Mouse (Mus musculus) kidney, embryonic 15.5 days (tissue): Measurements from ENCODE around the gene Ptpn6. TPM values are rescaled to one million over a fixed set of nuclear protein-coding genes. Genes with fewer than 3 reads are reported as not detected.
A peak's percentile ranks its signal among the peaks of the same experiment; 100 is the strongest.

Experiments used
- ATAC-seq: fragments of 200-750 bp; cut with Nextera tagmentation; replicated peaks from 2 replicates; pipeline ENCODE4 v1.8.0; 2017; ENCODE audit warnings: moderate TSS enrichment; ENCODE audit not compliant: low FRiP score
- H3K27ac ChIP-seq: fragments of 300-500 bp; sonication (generic); 2 replicates; pipeline ENCODE4 v1.5.1; 2015; ENCODE audit warnings: mild to moderate bottlenecking, inconsistent platforms
- H3K27me3 ChIP-seq: fragments of 300-500 bp; sonication (generic); 2 replicates; pipeline ENCODE4 v1.6.1; 2015; ENCODE audit warnings: inconsistent platforms
- H3K36me3 ChIP-seq: fragments of 300-500 bp; sonication (generic); 2 replicates; pipeline ENCODE4 v1.6.1; 2015; ENCODE audit warnings: inconsistent platforms
- H3K4me1 ChIP-seq: fragments of 300-500 bp; sonication (generic); 2 replicates; pipeline ENCODE4 v1.6.1; 2015; ENCODE audit warnings: inconsistent platforms
- H3K4me2 ChIP-seq: fragments of 300-500 bp; sonication (generic); 2 replicates; pipeline ENCODE4 v1.6.1; 2015; ENCODE audit warnings: moderate library complexity, mild to moderate bottlenecking, inconsistent platforms
- H3K4me3 ChIP-seq: fragments of 300-500 bp; sonication (generic); replicated peaks from 2 replicates; pipeline ENCODE4 v1.5.1; 2015; ENCODE audit warnings: mild to moderate bottlenecking, inconsistent platforms
- H3K9ac ChIP-seq: fragments of 300-500 bp; sonication (generic); 2 replicates; pipeline ENCODE4 v1.6.1; 2015; ENCODE audit warnings: mild to moderate bottlenecking, inconsistent platforms
- H3K9me3 ChIP-seq: fragments of 300-500 bp; sonication (generic); replicated peaks from 2 replicates; pipeline ENCODE4 v1.6.1; 2016; ENCODE audit warnings: inconsistent platforms
- WGBS: fragments of 180-500 bp; shearing (Covaris S2); methylation state at CpG from one replicate; pipeline ENCODE4 v1.1.7; 2015; ENCODE audit warnings: mixed read lengths; 5-methylcytosine and 5-hydroxymethylcytosine counted together
- polyA plus RNA-seq: library from polyadenylated mRNA; unstranded; fragments of >200 nt; fragmentation: Nextera tagmentation; extraction: Ambion mirVana; gene quantifications from 2 replicates; pipeline ENCODE4 v1.2.1, GENCODE M21; 2015

Gene Ptpn6
- polyA plus RNA-seq: 12.5 and 13.3 TPM in 2 replicates

- Histone ChIP-seq H3K27me3 (no peaks in the 10 kb centered on the region), H3K4me2 (peak within 1 kb of the TSS; percentile 75), H3K4me3 (peak within 1 kb of the TSS; percentile 58), H3K9ac (0 out of 2 replicates have a peak within 1 kb of the TSS, but pooled peaks have one; percentile 76), H3K27ac (peak within 1 kb of the TSS; percentile 99), H3K4me1 (peaks cover 37% of the 10 kb centered on the region), H3K36me3 (peaks cover 14% of the 10 kb centered on the region), H3K9me3 (no peaks in the 10 kb centered on the region)
- peak; percentile 61 for ATAC-seq
- WGBS: 24% methylated on average over 15 of the region's 15 CpGs
Observed at GRCm38 (mm10) chr6:124738511-124739023, at the start of gene Ptpn6. Gene Ptpn6, minus strand, starts transcription at chr6:124738714.

- peaks cover 17% of the 10 kb centered on the region for H3K4me1 ChIP-seq
- no peak overlapping the region for H3K4me3 ChIP-seq
- H3K36me3 ChIP-seq: no peaks in the 10 kb centered on the region
- no peak overlapping the region for H3K27ac ChIP-seq
- no peak overlapping the region for H3K4me2 ChIP-seq
- ATAC-seq: no peak
- 73% methylated on average over 10 of the region's 10 CpGs for WGBS
- H3K27me3 ChIP-seq: no peaks in the 10 kb centered on the region
- H3K9me3 ChIP-seq: no peaks in the 10 kb centered on the region
- H3K9ac ChIP-seq: no peak overlapping the region
Observed at GRCm38 (mm10) chr6:124787722-124788121, 49.2 kb upstream of the Ptpn6 start.

- Histone ChIP-seq H3K36me3 (no peaks in the 10 kb centered on the region), H3K9me3 (no peaks in the 10 kb centered on the region), H3K4me1 (peaks cover 22% of the 10 kb centered on the region), H3K4me2 (no peak overlapping the region), H3K9ac (no peak overlapping the region), H3K27me3 (no peaks in the 10 kb centered on the region), H3K27ac (no peak overlapping the region), H3K4me3 (no peak overlapping the region)
- ATAC-seq: no peak
- 47% methylated on average over 8 of the region's 8 CpGs for WGBS
Observed at GRCm38 (mm10) chr6:124786756-124787420, 48.4 kb upstream of the Ptpn6 start.

- H3K27me3 ChIP-seq: peaks cover 13% of the 10 kb centered on the region
- H3K4me1 ChIP-seq: peaks cover 26% of the 10 kb centered on the region
- 26% methylated on average over 6 of the region's 6 CpGs for WGBS
- peak overlapping the region; percentile 5; the same call in 1 of the 2 replicates for H3K4me3 ChIP-seq
- H3K9ac ChIP-seq: no peak overlapping the region
- H3K4me2 ChIP-seq: peak overlapping the region; percentile 37
- no peaks in the 10 kb centered on the region for H3K36me3 ChIP-seq
- no peaks in the 10 kb centered on the region for H3K9me3 ChIP-seq
- ATAC-seq: peak; percentile 37; the same call in 1 of the 2 replicates
- H3K27ac ChIP-seq: no peak overlapping the region
Observed at GRCm38 (mm10) chr6:124782436-124782835, 43.9 kb upstream of the Ptpn6 start.

- H3K4me1 ChIP-seq: peaks cover 23% of the 10 kb centered on the region
- WGBS: 82% methylated on average over 7 of the region's 7 CpGs
- ATAC-seq: no peak
- H3K9me3 ChIP-seq: no peaks in the 10 kb centered on the region
- H3K9ac ChIP-seq: no peak overlapping the region
- no peaks in the 10 kb centered on the region for H3K36me3 ChIP-seq
- no peak overlapping the region for H3K27ac ChIP-seq
- no peak overlapping the region for H3K4me3 ChIP-seq
- H3K4me2 ChIP-seq: no peak overlapping the region
- H3K27me3 ChIP-seq: peaks cover 13% of the 10 kb centered on the region
Observed at GRCm38 (mm10) chr6:124780917-124781316, 42.4 kb upstream of the Ptpn6 start.

GRCm38 (mm10) chr6:124779984-124780416 is 41.5 kb upstream of the Ptpn6 start:
- ATAC-seq: no peak; the same call in 1 of the 2 replicates
- peak overlapping the region; percentile 37 for H3K9ac ChIP-seq
- WGBS: 3% methylated on average over 10 of the region's 10 CpGs

GRCm38 (mm10) chr6:124779222-124779983 is 40.9 kb upstream of the Ptpn6 start, which contains the start of gene Lrrc23:
Gene Lrrc23, minus strand, starts transcription at chr6:124779727.
- no peaks in the 10 kb centered on the region for H3K9me3 ChIP-seq
- no peak within 1 kb of the TSS for H3K27ac ChIP-seq
- peaks cover 23% of the 10 kb centered on the region for H3K4me1 ChIP-seq
- no peaks in the 10 kb centered on the region for H3K36me3 ChIP-seq
- 2% methylated on average over 23 of the region's 23 CpGs for WGBS
- peak; percentile 50 for ATAC-seq
- peak within 1 kb of the TSS; percentile 83 for H3K4me2 ChIP-seq
- peaks cover 13% of the 10 kb centered on the region for H3K27me3 ChIP-seq
- H3K9ac ChIP-seq: peak within 1 kb of the TSS; percentile 37
- H3K4me3 ChIP-seq: peak within 1 kb of the TSS; percentile 47

More at GRCm38 (mm10) chr6:124779984-124780416, 41.5 kb upstream of the Ptpn6 start:
- no peaks in the 10 kb centered on the region for H3K9me3 ChIP-seq
- H3K4me2 ChIP-seq: peak overlapping the region; percentile 83
- H3K27me3 ChIP-seq: peaks cover 13% of the 10 kb centered on the region
- no peaks in the 10 kb centered on the region for H3K36me3 ChIP-seq
- H3K4me3 ChIP-seq: peak overlapping the region; percentile 47
- no peak overlapping the region for H3K27ac ChIP-seq
- peaks cover 23% of the 10 kb centered on the region for H3K4me1 ChIP-seq

- H3K4me1 ChIP-seq: peaks cover 42% of the 10 kb centered on the region
- no peak overlapping the region for H3K4me2 ChIP-seq
- no peak for ATAC-seq
- H3K36me3 ChIP-seq: no peaks in the 10 kb centered on the region
- no peak overlapping the region for H3K9ac ChIP-seq
- H3K27ac ChIP-seq: no peak overlapping the region
- 0 out of 2 replicates have a peak, but pooled peaks cover 9% of the 10 kb centered on the region for H3K27me3 ChIP-seq
- no peak overlapping the region for H3K4me3 ChIP-seq
- no peaks in the 10 kb centered on the region for H3K9me3 ChIP-seq
- 82% methylated on average over 15 of the region's 15 CpGs for WGBS
Observed at GRCm38 (mm10) chr6:124770511-124770910, 32.0 kb upstream of the Ptpn6 start.

GRCm38 (mm10) chr6:124770013-124770412 is 31.5 kb upstream of the Ptpn6 start:
- H3K9ac ChIP-seq: no peak overlapping the region

GRCm38 (mm10) chr6:124769101-124769765 is 30.7 kb upstream of the Ptpn6 start, which contains the start of gene Eno2:
Gene Eno2, minus strand, starts transcription at chr6:124769673.
- Histone ChIP-seq H3K4me3 (peak within 1 kb of the TSS; percentile 60), H3K4me1 (peaks cover 42% of the 10 kb centered on the region), H3K36me3 (no peaks in the 10 kb centered on the region), H3K27me3 (0 out of 2 replicates have a peak, but pooled peaks cover 9% of the 10 kb centered on the region), H3K9me3 (no peaks in the 10 kb centered on the region), H3K27ac (peak within 1 kb of the TSS; percentile 60), H3K4me2 (peak within 1 kb of the TSS; percentile 97), H3K9ac (peak within 1 kb of the TSS; percentile 57)
- under 1% methylated on average over 47 of the region's 54 CpGs for WGBS
- ATAC-seq: peak; percentile 54

More at GRCm38 (mm10) chr6:124770013-124770412, 31.5 kb upstream of the Ptpn6 start:
- Histone ChIP-seq H3K4me1 (peaks cover 42% of the 10 kb centered on the region), H3K4me3 (peak overlapping the region; percentile 60; the same call in 1 of the 2 replicates), H3K4me2 (peak overlapping the region; percentile 97), H3K36me3 (no peaks in the 10 kb centered on the region), H3K27ac (no peak overlapping the region), H3K27me3 (0 out of 2 replicates have a peak, but pooled peaks cover 9% of the 10 kb centered on the region), H3K9me3 (no peaks in the 10 kb centered on the region)
- 37% methylated on average over 7 of the region's 7 CpGs for WGBS
- ATAC-seq: no peak

GRCm38 (mm10) chr6:124768704-124769044 is 30.2 kb upstream of the Ptpn6 start:
- no peaks in the 10 kb centered on the region for H3K36me3 ChIP-seq
- no peak for ATAC-seq
- H3K9me3 ChIP-seq: no peaks in the 10 kb centered on the region
- WGBS: 6% methylated on average over 9 of the region's 9 CpGs
- 0 out of 2 replicates have a peak, but pooled peaks cover 9% of the 10 kb centered on the region for H3K27me3 ChIP-seq
- H3K4me1 ChIP-seq: peaks cover 42% of the 10 kb centered on the region
- H3K4me2 ChIP-seq: peak overlapping the region; percentile 97
- H3K9ac ChIP-seq: peak overlapping the region; percentile 57
- peak overlapping the region; percentile 60 for H3K4me3 ChIP-seq
- H3K27ac ChIP-seq: peak overlapping the region; percentile 60
